Mouse (Mus musculus) embryonic facial prominence, embryonic 15.5 days (tissue): ENCODE measurements around the gene Nckap5. TPM values are rescaled to one million over a fixed set of nuclear protein-coding genes. Genes with fewer than 3 reads are reported as not detected.

ENCODE experiments used
- ATAC-seq: fragments of 200-750 bp; cut with Nextera tagmentation; 2 replicates; pipeline ENCODE4 v1.8.0; 2017; ENCODE audit warnings: low read depth, moderate TSS enrichment; ENCODE audit not compliant: insufficient number of reproducible peaks, low FRiP score, low TSS enrichment
- H3K27ac ChIP-seq: fragments of 300-500 bp; sonication (generic); replicated peaks from 2 replicates; pipeline ENCODE4 v1.5.1; 2015; ENCODE audit warnings: mild to moderate bottlenecking, inconsistent platforms
- H3K27me3 ChIP-seq: fragments of 300-500 bp; sonication (generic); 2 replicates; pipeline ENCODE4 v1.6.1; 2015; ENCODE audit warnings: inconsistent platforms
- H3K36me3 ChIP-seq: fragments of 300-500 bp; sonication (generic); 2 replicates; pipeline ENCODE4 v1.6.1; 2015; ENCODE audit warnings: mild to moderate bottlenecking, inconsistent platforms
- H3K4me1 ChIP-seq: fragments of 300-500 bp; sonication (generic); 2 replicates; pipeline ENCODE4 v1.6.1; 2015; ENCODE audit warnings: inconsistent platforms
- H3K4me2 ChIP-seq: fragments of 300-500 bp; sonication (generic); replicated peaks from 2 replicates; pipeline ENCODE4 v1.6.1; 2015; ENCODE audit warnings: mild to moderate bottlenecking, inconsistent platforms
- H3K4me3 ChIP-seq: fragments of 300-500 bp; sonication (generic); replicated peaks from 2 replicates; pipeline ENCODE4 v1.5.1; 2015; ENCODE audit warnings: mild to moderate bottlenecking, inconsistent platforms
- H3K9ac ChIP-seq: fragments of 300-500 bp; sonication (generic); 2 replicates; pipeline ENCODE4 v1.6.1; 2015; ENCODE audit warnings: inconsistent platforms
- H3K9me3 ChIP-seq: fragments of 300-500 bp; sonication (generic); replicated peaks from 2 replicates; pipeline ENCODE4 v1.6.1; 2016; ENCODE audit warnings: inconsistent platforms
- WGBS: fragments of 180-500 bp; shearing (Covaris S2); methylation state at CpG from one replicate; pipeline ENCODE4 v1.1.7; 2015; 5-methylcytosine and 5-hydroxymethylcytosine counted together
- polyA plus RNA-seq: library from polyadenylated mRNA; unstranded; fragments of >200 nt; fragmentation: Nextera tagmentation; extraction: Ambion mirVana; gene quantifications from 2 replicates; pipeline ENCODE4 v1.2.1, GENCODE M21; 2015

Nckap5 gene
- polyA plus RNA-seq, 1 experiment from 2014 or later: 9.8 TPM

- H3K4me2 ChIP-seq: no peak overlapping the region
- no peak overlapping the region for H3K4me3 ChIP-seq
- no peaks in the 10 kb centered on the region for H3K9me3 ChIP-seq
- WGBS: 74% methylated on average over 9 of the region's 9 CpGs
- H3K27ac ChIP-seq: no peak overlapping the region
- no peak overlapping the region for H3K9ac ChIP-seq
- no peaks in the 10 kb centered on the region for H3K4me1 ChIP-seq
- no peaks in the 10 kb centered on the region for H3K27me3 ChIP-seq
- no peaks in the 10 kb centered on the region for H3K36me3 ChIP-seq
- ATAC-seq: no peak
Observed at GRCm38 (mm10) chr1:126231199-126231598, 599.4 kb downstream of the Nckap5 start.

DNA sequence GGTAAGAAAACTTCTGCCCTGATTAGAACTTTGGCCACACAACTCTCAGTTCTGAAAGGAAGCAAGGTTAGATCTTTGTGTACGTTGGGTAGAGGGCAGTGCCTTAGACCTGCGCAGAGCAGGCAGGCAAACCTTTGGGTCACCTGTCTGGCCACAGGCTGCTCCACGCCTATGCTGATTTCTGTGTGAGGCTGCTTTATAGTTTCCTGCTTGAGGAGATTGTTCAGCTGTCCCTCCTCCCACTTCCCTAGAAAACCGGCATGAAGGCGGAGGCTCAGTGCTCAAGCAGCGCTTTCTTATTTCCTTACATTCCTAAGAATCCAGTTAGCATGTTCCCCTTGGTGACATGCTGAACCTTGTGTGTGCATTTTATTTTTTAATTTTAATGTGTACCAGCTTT is 620.4 kb downstream of the Nckap5 start:
- H3K4me2 ChIP-seq: no peak overlapping the region
- H3K9ac ChIP-seq: no peak overlapping the region
- H3K4me3 ChIP-seq: no peak overlapping the region
- no peaks in the 10 kb centered on the region for H3K27me3 ChIP-seq
- ATAC-seq: no peak
- no peaks in the 10 kb centered on the region for H3K36me3 ChIP-seq
- no peak overlapping the region for H3K27ac ChIP-seq
- no peaks in the 10 kb centered on the region for H3K4me1 ChIP-seq
- WGBS: 76% methylated on average over 6 of the region's 6 CpGs
- no peaks in the 10 kb centered on the region for H3K9me3 ChIP-seq

DNA sequence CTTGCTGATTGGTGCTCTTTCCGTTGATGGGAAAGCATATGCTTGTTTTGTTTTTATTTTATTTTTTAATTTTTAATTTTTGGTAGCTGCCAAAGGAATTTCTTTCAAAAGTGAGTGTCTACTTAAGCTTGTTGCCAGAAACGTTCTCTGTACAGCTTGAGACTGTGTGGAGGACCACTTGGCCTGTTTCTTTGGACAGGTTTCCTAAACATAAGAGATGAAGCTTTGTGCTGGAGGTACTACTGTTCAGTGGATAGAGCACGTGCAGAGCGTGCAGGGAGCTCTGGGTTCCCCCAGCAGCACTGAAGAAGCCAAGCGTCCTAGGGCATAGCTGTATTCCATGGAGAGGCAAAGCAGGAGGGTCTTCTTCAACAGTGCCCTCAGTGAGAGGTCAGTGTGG is 620.9 kb downstream of the Nckap5 start:
- H3K27ac ChIP-seq: no peak overlapping the region
- H3K9ac ChIP-seq: no peak overlapping the region
- no peak for ATAC-seq
- no peaks in the 10 kb centered on the region for H3K27me3 ChIP-seq
- H3K4me1 ChIP-seq: no peaks in the 10 kb centered on the region
- H3K36me3 ChIP-seq: no peaks in the 10 kb centered on the region
- H3K4me3 ChIP-seq: no peak overlapping the region
- 76% methylated on average over 5 of the region's 5 CpGs for WGBS
- no peaks in the 10 kb centered on the region for H3K9me3 ChIP-seq
- H3K4me2 ChIP-seq: no peak overlapping the region

DNA sequence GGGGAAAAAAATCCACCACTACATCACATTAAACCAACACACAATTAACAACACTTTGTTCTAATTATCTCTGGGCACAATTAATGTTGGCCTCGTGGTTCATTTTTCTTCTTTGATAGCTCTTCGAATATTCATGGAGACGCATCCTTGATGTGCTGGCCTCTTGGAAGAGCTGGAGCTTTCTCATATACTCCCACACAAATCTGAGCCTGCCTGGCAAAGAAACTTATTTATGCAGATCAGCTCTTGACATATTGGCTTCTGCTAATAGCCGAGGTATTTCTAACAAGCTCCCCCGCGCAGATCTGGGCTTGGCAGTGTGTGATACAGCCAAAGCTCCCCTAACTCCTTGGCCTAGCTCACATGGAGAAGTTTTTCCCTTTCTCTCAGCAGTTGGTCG is 621.5 kb downstream of the Nckap5 start:
- Histone ChIP-seq H3K4me1 (no peaks in the 10 kb centered on the region), H3K27me3 (no peaks in the 10 kb centered on the region), H3K36me3 (no peaks in the 10 kb centered on the region), H3K27ac (no peak overlapping the region), H3K9ac (no peak overlapping the region), H3K4me3 (no peak overlapping the region), H3K9me3 (no peaks in the 10 kb centered on the region), H3K4me2 (no peak overlapping the region)
- ATAC-seq: no peak
- WGBS: 79% methylated on average over 7 of the region's 7 CpGs

DNA sequence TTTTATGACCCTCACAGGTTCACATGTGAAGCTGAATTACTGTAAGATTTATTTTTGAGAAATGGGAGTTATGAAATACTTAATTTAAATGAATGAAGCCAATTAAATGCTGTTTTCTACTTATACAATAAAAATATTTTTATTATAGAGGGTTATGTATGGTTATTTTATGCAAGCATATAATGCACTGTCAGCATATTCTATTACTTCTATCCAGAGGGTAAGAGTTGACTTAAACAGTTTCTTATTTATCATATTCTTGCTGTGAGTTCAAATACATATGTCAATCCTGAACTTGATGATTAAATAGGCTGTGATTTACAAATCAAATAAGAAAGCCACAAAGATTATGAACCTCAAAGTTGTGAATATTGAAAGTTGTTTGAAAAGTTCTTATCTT is 633.7 kb downstream of the Nckap5 start:
- H3K9ac ChIP-seq: no peak overlapping the region
- H3K27ac ChIP-seq: no peak overlapping the region
- ATAC-seq: no peak
- H3K4me3 ChIP-seq: no peak overlapping the region
- H3K4me2 ChIP-seq: no peak overlapping the region
- no peaks in the 10 kb centered on the region for H3K27me3 ChIP-seq
- no peaks in the 10 kb centered on the region for H3K4me1 ChIP-seq
- no peaks in the 10 kb centered on the region for H3K36me3 ChIP-seq
- H3K9me3 ChIP-seq: no peaks in the 10 kb centered on the region

- no peak overlapping the region for H3K4me2 ChIP-seq
- no peaks in the 10 kb centered on the region for H3K36me3 ChIP-seq
- H3K9me3 ChIP-seq: no peaks in the 10 kb centered on the region
- H3K4me3 ChIP-seq: no peak overlapping the region
- no peak overlapping the region for H3K9ac ChIP-seq
- WGBS: 78% methylated on average over 4 of the region's 4 CpGs
- H3K4me1 ChIP-seq: no peaks in the 10 kb centered on the region
- no peaks in the 10 kb centered on the region for H3K27me3 ChIP-seq
- no peak for ATAC-seq
- H3K27ac ChIP-seq: no peak overlapping the region
Observed at GRCm38 (mm10) chr1:126190353-126190752, 640.2 kb downstream of the Nckap5 start.

- Histone ChIP-seq H3K36me3 (no peaks in the 10 kb centered on the region), H3K4me1 (no peaks in the 10 kb centered on the region), H3K4me3 (no peak overlapping the region), H3K27ac (no peak overlapping the region), H3K4me2 (no peak overlapping the region), H3K27me3 (no peaks in the 10 kb centered on the region), H3K9me3 (no peaks in the 10 kb centered on the region), H3K9ac (no peak overlapping the region)
- 91% methylated on average over 7 of the region's 7 CpGs for WGBS
- ATAC-seq: no peak
Observed at GRCm38 (mm10) chr1:126183751-126184150, 646.8 kb downstream of the Nckap5 start.

GRCm38 (mm10) chr1:126168579-126168978 is 662.0 kb downstream of the Nckap5 start:
- no peaks in the 10 kb centered on the region for H3K9me3 ChIP-seq
- 74% methylated on average over 1 of the region's 1 CpGs for WGBS
- H3K36me3 ChIP-seq: no peaks in the 10 kb centered on the region
- H3K4me2 ChIP-seq: no peak overlapping the region
- no peaks in the 10 kb centered on the region for H3K27me3 ChIP-seq
- H3K27ac ChIP-seq: no peak overlapping the region
- no peaks in the 10 kb centered on the region for H3K4me1 ChIP-seq
- ATAC-seq: no peak
- H3K9ac ChIP-seq: no peak overlapping the region
- H3K4me3 ChIP-seq: no peak overlapping the region

DNA sequence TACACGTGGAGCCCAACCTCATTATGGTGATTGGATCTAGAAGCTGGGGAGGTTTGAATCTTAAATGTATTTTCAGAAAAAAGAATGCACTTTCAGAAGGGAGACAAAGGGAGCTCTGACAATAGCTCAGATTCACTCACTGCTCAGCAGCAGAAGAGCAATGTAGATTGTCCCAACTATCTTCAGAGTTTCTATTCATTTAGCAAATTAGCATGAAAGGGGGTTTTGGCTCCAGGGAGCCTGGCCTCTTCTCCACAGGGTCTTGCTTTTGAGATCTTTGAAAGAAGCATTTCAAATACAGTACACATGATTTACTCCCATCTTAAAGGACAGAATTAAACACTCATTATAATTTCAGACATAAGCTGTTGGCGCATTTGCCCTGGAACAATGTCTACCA is 662.5 kb downstream of the Nckap5 start:
- Histone ChIP-seq H3K36me3 (no peaks in the 10 kb centered on the region), H3K9me3 (no peaks in the 10 kb centered on the region)
- WGBS: 47% methylated on average over 2 of the region's 2 CpGs

DNA sequence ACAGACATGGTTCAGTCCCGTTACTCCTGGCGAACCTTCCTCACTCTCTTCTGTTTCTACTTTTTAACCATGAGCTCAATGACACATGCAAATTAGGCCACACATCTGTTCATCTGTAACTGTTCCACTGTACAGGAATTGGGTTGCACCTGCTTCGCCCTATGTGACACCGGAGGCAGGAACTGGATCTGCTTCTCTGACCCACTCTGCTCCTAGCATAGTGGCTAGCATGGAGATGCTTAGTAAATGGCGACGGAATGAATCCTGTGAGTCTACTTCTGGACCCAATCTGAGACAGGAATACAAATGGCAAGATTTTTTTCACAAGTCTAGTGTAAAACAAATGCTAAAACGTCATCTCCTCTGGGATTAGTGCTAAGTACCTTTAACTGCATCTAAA is 663.1 kb downstream of the Nckap5 start:
- no peak overlapping the region for H3K9ac ChIP-seq
- H3K27ac ChIP-seq: no peak overlapping the region
- H3K27me3 ChIP-seq: no peaks in the 10 kb centered on the region
- no peak overlapping the region for H3K4me3 ChIP-seq
- no peaks in the 10 kb centered on the region for H3K9me3 ChIP-seq
- no peak overlapping the region for H3K4me2 ChIP-seq
- H3K4me1 ChIP-seq: no peaks in the 10 kb centered on the region
- H3K36me3 ChIP-seq: no peaks in the 10 kb centered on the region
- ATAC-seq: no peak
- 65% methylated on average over 7 of the region's 7 CpGs for WGBS

More for the DNA sequence above, 662.5 kb downstream of the Nckap5 start:
- H3K4me1 ChIP-seq: no peaks in the 10 kb centered on the region
- no peak for ATAC-seq
- H3K27me3 ChIP-seq: no peaks in the 10 kb centered on the region
- no peak overlapping the region for H3K9ac ChIP-seq
- no peak overlapping the region for H3K4me3 ChIP-seq
- no peak overlapping the region for H3K4me2 ChIP-seq
- H3K27ac ChIP-seq: no peak overlapping the region

DNA sequence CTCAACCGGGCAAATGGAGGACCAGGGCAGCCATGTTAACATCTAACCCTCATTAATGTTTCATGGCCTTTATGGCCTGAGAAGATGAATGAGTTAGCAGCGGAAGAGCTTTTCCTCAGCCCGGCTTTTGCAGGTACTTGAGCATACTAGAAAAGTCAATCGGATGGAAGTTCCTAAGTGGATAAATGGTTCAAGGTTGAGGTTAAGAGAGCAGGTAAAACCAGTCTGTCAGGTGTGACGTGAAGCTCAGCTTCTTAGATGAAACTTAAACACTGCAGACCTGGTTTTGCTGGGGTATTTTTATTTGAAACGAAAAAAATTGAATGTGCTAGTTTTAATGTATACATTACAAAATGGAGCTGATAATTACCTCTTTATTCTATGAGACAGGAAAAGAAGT is 671.3 kb downstream of the Nckap5 start:
- H3K27ac ChIP-seq: no peak overlapping the region
- H3K4me3 ChIP-seq: no peak overlapping the region
- 78% methylated on average over 6 of the region's 6 CpGs for WGBS
- H3K36me3 ChIP-seq: no peaks in the 10 kb centered on the region
- no peak overlapping the region for H3K4me2 ChIP-seq
- no peak overlapping the region for H3K9ac ChIP-seq
- H3K9me3 ChIP-seq: no peaks in the 10 kb centered on the region
- no peaks in the 10 kb centered on the region for H3K4me1 ChIP-seq
- ATAC-seq: no peak
- no peaks in the 10 kb centered on the region for H3K27me3 ChIP-seq

- 54% methylated on average over 5 of the region's 5 CpGs for WGBS
- Histone ChIP-seq H3K36me3 (no peaks in the 10 kb centered on the region), H3K9me3 (no peaks in the 10 kb centered on the region), H3K4me3 (no peak overlapping the region), H3K4me1 (no peaks in the 10 kb centered on the region), H3K9ac (no peak overlapping the region), H3K4me2 (no peak overlapping the region), H3K27me3 (no peaks in the 10 kb centered on the region), H3K27ac (no peak overlapping the region)
- no peak for ATAC-seq
Observed at GRCm38 (mm10) chr1:126155816-126156215, 674.8 kb downstream of the Nckap5 start.
